Mouse (Mus musculus): ENCODE data around the gene Gm11214. TPM values are rescaled to one million over a fixed set of nuclear protein-coding genes. Genes with fewer than 3 reads are reported as not detected.

The Gm11214 gene
- polyA plus RNA-seq, 1 experiment, result not detected

DNA sequence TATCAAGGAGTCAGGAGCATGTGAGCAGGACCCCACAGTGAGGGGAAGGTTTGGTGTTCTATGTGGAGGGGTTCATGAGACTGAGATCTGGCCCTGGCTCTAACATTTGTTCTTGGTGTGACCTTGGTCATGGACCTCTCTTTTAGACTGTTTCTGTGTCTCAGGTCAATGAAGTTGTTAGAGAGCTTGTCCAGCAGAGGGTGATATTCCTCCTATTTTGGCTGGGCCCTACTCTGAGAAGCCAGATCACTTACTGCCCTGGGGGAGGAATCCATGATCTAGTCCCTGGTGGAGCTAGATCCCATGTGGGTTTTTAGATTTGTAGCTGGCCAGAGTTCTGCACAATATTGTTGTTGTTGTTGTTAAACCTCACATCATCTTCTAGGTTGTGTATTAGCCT, 23.0 kb upstream of the Gm11214 start:
- no peaks in the 10 kb centered on the region for H3K36me3 ChIP-seq (ENCODE audit: control insufficient read depth, insufficient read depth, low read length, poor library complexity, severe bottlenecking)
- H3K27me3 ChIP-seq (ENCODE audit: control insufficient read depth, insufficient read depth, low read length, poor library complexity, severe bottlenecking), result no peaks in the 10 kb centered on the region
- H3K9me3 ChIP-seq (replicated peaks; ENCODE audit: control insufficient read depth, insufficient read depth, low read length, poor library complexity, severe bottlenecking), result no peaks in the 10 kb centered on the region
- no peak overlapping the region for H3K4me3 ChIP-seq (ENCODE audit: low read depth, low read length)
- TF ChIP-seq EP300 (IDR thresholded peaks at IDR 0.05; ENCODE audit: insufficient read depth, low read depth, low read length), result no peak
- no peak for TF ChIP-seq CTCF (IDR thresholded peaks at IDR 0.05; ENCODE audit: low read depth, low read length)
- no peak for TF ChIP-seq POLR2A (IDR thresholded peaks at IDR 0.05; ENCODE audit: insufficient read depth, low read length)
- H3K9ac ChIP-seq (ENCODE audit: low read depth, poor library complexity, severe bottlenecking), result no peak overlapping the region
- H3K4me1 ChIP-seq (ENCODE audit: control insufficient read depth, insufficient read depth, low read length), result no peaks in the 10 kb centered on the region
- H3K27ac ChIP-seq (ENCODE audit: insufficient read depth, low read length), result no peak overlapping the region

DNA sequence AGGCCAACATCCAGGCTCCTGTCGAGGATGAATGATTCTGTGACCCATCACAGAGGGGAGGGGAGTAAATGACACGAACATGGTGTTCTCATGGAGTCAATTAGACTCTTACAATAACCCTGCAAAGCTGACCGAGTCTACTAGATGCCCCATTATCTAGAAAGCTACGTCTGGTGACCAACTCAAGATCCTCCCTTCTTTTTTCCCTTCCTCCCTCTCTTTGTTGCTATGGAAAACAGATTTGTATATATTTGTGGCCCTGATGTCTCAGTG, 22.0 kb upstream of the Gm11214 start:
- TF ChIP-seq POLR2A (IDR thresholded peaks at IDR 0.05; ENCODE audit: insufficient read depth, low read length) (no peak), CTCF (IDR thresholded peaks at IDR 0.05; ENCODE audit: low read depth, low read length) (no peak), EP300 (IDR thresholded peaks at IDR 0.05; ENCODE audit: insufficient read depth, low read depth, low read length) (no peak)
- Histone ChIP-seq H3K4me1 (ENCODE audit: control insufficient read depth, insufficient read depth, low read length) (no peaks in the 10 kb centered on the region), H3K27ac (ENCODE audit: insufficient read depth, low read length) (no peak overlapping the region), H3K9ac (ENCODE audit: low read depth, poor library complexity, severe bottlenecking) (no peak overlapping the region), H3K27me3 (ENCODE audit: control insufficient read depth, insufficient read depth, low read length, poor library complexity, severe bottlenecking) (no peaks in the 10 kb centered on the region), H3K9me3 (replicated peaks; ENCODE audit: control insufficient read depth, insufficient read depth, low read length, poor library complexity, severe bottlenecking) (no peaks in the 10 kb centered on the region), H3K36me3 (ENCODE audit: control insufficient read depth, insufficient read depth, low read length, poor library complexity, severe bottlenecking) (no peaks in the 10 kb centered on the region), H3K4me3 (ENCODE audit: low read depth, low read length) (no peak overlapping the region)

DNA sequence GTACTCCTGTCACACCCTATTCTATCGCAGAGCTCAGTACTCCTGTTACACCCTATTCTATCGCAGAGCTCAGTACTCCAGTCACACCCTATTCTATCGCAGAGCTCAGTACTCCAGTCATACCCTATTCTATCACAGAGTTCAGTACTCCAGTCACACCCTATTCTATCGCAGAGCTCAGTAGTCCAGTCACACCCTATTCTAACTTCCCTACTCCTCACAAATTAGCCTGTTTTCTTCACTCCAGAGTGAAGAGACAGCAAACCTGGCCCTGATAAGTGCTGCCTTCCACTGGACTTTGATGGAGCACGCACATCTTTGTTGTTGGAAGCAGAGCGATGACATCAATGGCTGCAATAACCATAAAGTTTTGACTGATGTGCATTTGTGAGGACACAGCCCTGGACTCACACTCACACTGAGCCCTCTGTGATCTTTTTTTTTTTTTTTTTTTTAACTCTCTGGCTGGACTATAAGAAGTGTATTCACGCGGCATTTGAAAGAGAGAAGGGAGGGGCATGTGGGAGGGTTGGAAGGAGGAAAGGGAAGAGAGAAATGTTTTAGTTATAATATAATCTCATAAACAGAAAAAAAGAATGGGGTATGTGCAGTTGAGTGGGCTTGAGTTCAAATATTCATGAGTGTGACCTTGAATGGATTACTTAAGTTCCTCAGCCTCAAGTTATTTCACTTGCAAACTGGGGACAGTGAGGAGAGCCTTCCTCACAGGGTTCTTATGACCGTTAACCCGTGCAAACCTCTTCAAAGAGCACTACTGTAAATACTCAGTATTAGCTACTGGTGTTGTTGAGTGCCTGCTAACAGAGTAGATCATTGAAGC, 21.5 kb upstream of the Gm11214 start:
- Histone ChIP-seq H3K9ac (ENCODE audit: low read depth, poor library complexity, severe bottlenecking) (no peak overlapping the region), H3K36me3 (ENCODE audit: control insufficient read depth, insufficient read depth, low read length, poor library complexity, severe bottlenecking) (no peaks in the 10 kb centered on the region), H3K4me1 (ENCODE audit: control insufficient read depth, insufficient read depth, low read length) (no peaks in the 10 kb centered on the region), H3K27me3 (ENCODE audit: control insufficient read depth, insufficient read depth, low read length, poor library complexity, severe bottlenecking) (no peaks in the 10 kb centered on the region), H3K27ac (ENCODE audit: insufficient read depth, low read length) (no peak overlapping the region), H3K9me3 (replicated peaks; ENCODE audit: control insufficient read depth, insufficient read depth, low read length, poor library complexity, severe bottlenecking) (no peaks in the 10 kb centered on the region), H3K4me3 (ENCODE audit: low read depth, low read length) (no peak overlapping the region)
- TF ChIP-seq POLR2A (IDR thresholded peaks at IDR 0.05; ENCODE audit: insufficient read depth, low read length) (no peak), CTCF (IDR thresholded peaks at IDR 0.05; ENCODE audit: low read depth, low read length) (no peak), EP300 (IDR thresholded peaks at IDR 0.05; ENCODE audit: insufficient read depth, low read depth, low read length) (no peak)

DNA sequence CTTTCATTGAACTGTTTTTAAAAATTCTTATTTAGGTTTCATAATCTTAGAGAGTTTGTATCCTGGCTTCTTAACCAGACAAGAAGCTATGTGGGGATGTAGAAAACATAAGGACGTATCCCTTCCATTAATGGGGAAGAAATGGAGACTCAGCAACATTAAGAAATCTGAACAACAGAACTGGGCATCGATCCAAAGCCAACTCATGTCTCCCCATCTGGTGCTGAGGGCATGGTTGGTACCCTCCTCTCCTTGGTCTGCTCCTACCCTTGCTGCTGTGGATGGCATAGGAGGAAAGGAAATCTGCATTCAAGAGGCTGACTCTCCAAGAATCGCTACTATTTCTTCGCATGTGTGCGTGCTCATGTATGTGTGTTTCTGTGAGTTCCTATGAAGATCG, 20.5 kb upstream of the Gm11214 start:
- H3K9ac ChIP-seq (ENCODE audit: low read depth, poor library complexity, severe bottlenecking), result no peak overlapping the region
- TF ChIP-seq CTCF (IDR thresholded peaks at IDR 0.05; ENCODE audit: low read depth, low read length) (no peak), EP300 (IDR thresholded peaks at IDR 0.05; ENCODE audit: insufficient read depth, low read depth, low read length) (no peak), POLR2A (IDR thresholded peaks at IDR 0.05; ENCODE audit: insufficient read depth, low read length) (no peak)
- H3K4me1 ChIP-seq (ENCODE audit: control insufficient read depth, insufficient read depth, low read length), result no peaks in the 10 kb centered on the region
- no peaks in the 10 kb centered on the region for H3K27me3 ChIP-seq (ENCODE audit: control insufficient read depth, insufficient read depth, low read length, poor library complexity, severe bottlenecking)
- H3K36me3 ChIP-seq (ENCODE audit: control insufficient read depth, insufficient read depth, low read length, poor library complexity, severe bottlenecking), result no peaks in the 10 kb centered on the region
- H3K27ac ChIP-seq (ENCODE audit: insufficient read depth, low read length), result no peak overlapping the region
- H3K4me3 ChIP-seq (ENCODE audit: low read depth, low read length), result no peak overlapping the region
- H3K9me3 ChIP-seq (replicated peaks; ENCODE audit: control insufficient read depth, insufficient read depth, low read length, poor library complexity, severe bottlenecking), result no peaks in the 10 kb centered on the region

DNA sequence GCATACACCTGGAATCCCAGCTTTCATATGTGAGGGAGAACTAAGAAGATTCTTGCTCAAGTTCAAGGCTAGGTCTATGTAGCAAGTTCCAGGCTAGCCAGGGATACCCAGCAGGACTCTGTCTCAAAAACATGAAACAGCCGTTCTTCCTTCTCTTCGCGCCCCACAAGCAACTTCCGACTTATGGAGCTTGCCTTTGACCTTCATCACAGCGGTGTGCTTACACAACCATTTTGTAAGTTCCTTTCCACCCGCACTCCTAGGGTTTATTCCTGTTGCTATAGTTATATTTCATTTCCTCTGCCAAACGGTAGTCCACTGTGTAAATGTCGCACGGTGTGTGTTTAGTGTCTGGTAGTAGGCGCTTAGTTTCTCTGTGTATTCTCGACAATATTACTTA, 19.9 kb upstream of the Gm11214 start:
- H3K27ac ChIP-seq (ENCODE audit: insufficient read depth, low read length), result no peak overlapping the region
- H3K4me1 ChIP-seq (ENCODE audit: control insufficient read depth, insufficient read depth, low read length), result no peaks in the 10 kb centered on the region
- H3K9ac ChIP-seq (ENCODE audit: low read depth, poor library complexity, severe bottlenecking), result no peak overlapping the region
- H3K36me3 ChIP-seq (ENCODE audit: control insufficient read depth, insufficient read depth, low read length, poor library complexity, severe bottlenecking), result no peaks in the 10 kb centered on the region
- no peaks in the 10 kb centered on the region for H3K27me3 ChIP-seq (ENCODE audit: control insufficient read depth, insufficient read depth, low read length, poor library complexity, severe bottlenecking)
- H3K9me3 ChIP-seq (replicated peaks; ENCODE audit: control insufficient read depth, insufficient read depth, low read length, poor library complexity, severe bottlenecking), result no peaks in the 10 kb centered on the region
- TF ChIP-seq EP300 (IDR thresholded peaks at IDR 0.05; ENCODE audit: insufficient read depth, low read depth, low read length) (no peak), CTCF (IDR thresholded peaks at IDR 0.05; ENCODE audit: low read depth, low read length) (no peak), POLR2A (IDR thresholded peaks at IDR 0.05; ENCODE audit: insufficient read depth, low read length) (no peak)
- no peak overlapping the region for H3K4me3 ChIP-seq (ENCODE audit: low read depth, low read length)

DNA sequence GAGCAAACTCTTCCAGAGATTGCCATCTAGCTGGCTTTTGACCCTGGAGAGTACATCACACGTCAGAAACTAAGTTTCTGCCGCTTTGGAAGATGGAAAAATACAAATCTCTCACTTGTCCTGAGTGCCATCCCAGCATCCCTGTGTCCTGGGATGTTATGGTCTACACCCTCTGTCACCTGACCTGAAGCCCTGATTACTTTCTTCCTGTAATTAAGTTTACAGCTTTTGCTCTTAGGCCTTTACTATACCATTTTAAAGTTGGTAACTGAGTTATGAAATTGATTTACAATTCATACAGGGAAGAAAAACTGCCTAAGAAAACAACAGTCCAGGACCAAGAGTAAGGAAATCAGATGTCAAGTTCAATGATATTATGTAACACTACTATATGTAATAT, 19.3 kb upstream of the Gm11214 start:
- H3K27me3 ChIP-seq (ENCODE audit: control insufficient read depth, insufficient read depth, low read length, poor library complexity, severe bottlenecking), result no peaks in the 10 kb centered on the region
- no peak overlapping the region for H3K27ac ChIP-seq (ENCODE audit: insufficient read depth, low read length)
- H3K9ac ChIP-seq (ENCODE audit: low read depth, poor library complexity, severe bottlenecking), result no peak overlapping the region
- H3K4me1 ChIP-seq (ENCODE audit: control insufficient read depth, insufficient read depth, low read length), result no peaks in the 10 kb centered on the region
- H3K4me3 ChIP-seq (ENCODE audit: low read depth, low read length), result no peak overlapping the region
- H3K9me3 ChIP-seq (replicated peaks; ENCODE audit: control insufficient read depth, insufficient read depth, low read length, poor library complexity, severe bottlenecking), result no peaks in the 10 kb centered on the region
- no peaks in the 10 kb centered on the region for H3K36me3 ChIP-seq (ENCODE audit: control insufficient read depth, insufficient read depth, low read length, poor library complexity, severe bottlenecking)
- TF ChIP-seq POLR2A (IDR thresholded peaks at IDR 0.05; ENCODE audit: insufficient read depth, low read length) (no peak), EP300 (IDR thresholded peaks at IDR 0.05; ENCODE audit: insufficient read depth, low read depth, low read length) (no peak), CTCF (IDR thresholded peaks at IDR 0.05; ENCODE audit: low read depth, low read length) (no peak)
